Mouse (Mus musculus): ENCODE measurements around the gene Gmds. TPM values are rescaled to one million over a fixed set of nuclear protein-coding genes. Genes with fewer than 3 reads are reported as not detected.

Gmds gene
- polyA plus RNA-seq, 1 experiment: 21.2 TPM

- TF ChIP-seq POLR2A (IDR thresholded peaks at IDR 0.05; ENCODE audit: control insufficient read depth, extremely low read depth, insufficient read depth, low read length, poor library complexity) (no peak), CTCF (IDR thresholded peaks at IDR 0.05; ENCODE audit: borderline replicate concordance, control insufficient read depth, extremely low read depth, insufficient read depth, low read length, poor library complexity) (no peak)
- 91% methylated on average over 5 of the region's 5 CpGs for WGBS
Measured at GRCm38 (mm10) chr13:31911956-31912355, 426.6 kb downstream of the Gmds start.

GRCm38 (mm10) chr13:31911362-31911761 lies 427.2 kb downstream of the Gmds start:
- no peak overlapping the region for H3K4me3 ChIP-seq (ENCODE audit: control insufficient read depth, insufficient read depth, low read length)
- no peaks in the 10 kb centered on the region for H3K36me3 ChIP-seq (ENCODE audit: control insufficient read depth, insufficient read depth, low read length)
- TF ChIP-seq POLR2A (IDR thresholded peaks at IDR 0.05; ENCODE audit: control insufficient read depth, extremely low read depth, insufficient read depth, low read length, poor library complexity) (no peak), CTCF (IDR thresholded peaks at IDR 0.05; ENCODE audit: borderline replicate concordance, control insufficient read depth, extremely low read depth, insufficient read depth, low read length, poor library complexity) (no peak)
- H3K27ac ChIP-seq (ENCODE audit: control insufficient read depth, insufficient read depth, low read length): no peak overlapping the region
- DNase-seq: no peak
- WGBS: 92% methylated on average over 2 of the region's 2 CpGs
- no peaks in the 10 kb centered on the region for H3K27me3 ChIP-seq (ENCODE audit: control insufficient read depth, insufficient read depth, low read length)
- no peaks in the 10 kb centered on the region for H3K4me1 ChIP-seq (replicated peaks; ENCODE audit: control insufficient read depth, insufficient read depth, low read length)

More at GRCm38 (mm10) chr13:31911956-31912355, 426.6 kb downstream of the Gmds start:
- H3K36me3 ChIP-seq (ENCODE audit: control insufficient read depth, insufficient read depth, low read length): no peaks in the 10 kb centered on the region
- no peaks in the 10 kb centered on the region for H3K27me3 ChIP-seq (ENCODE audit: control insufficient read depth, insufficient read depth, low read length)
- no peak overlapping the region for H3K4me3 ChIP-seq (ENCODE audit: control insufficient read depth, insufficient read depth, low read length)
- no peaks in the 10 kb centered on the region for H3K4me1 ChIP-seq (replicated peaks; ENCODE audit: control insufficient read depth, insufficient read depth, low read length)
- no peak for DNase-seq
- no peak overlapping the region for H3K27ac ChIP-seq (ENCODE audit: control insufficient read depth, insufficient read depth, low read length)

- DNase-seq: no peak
- Histone ChIP-seq H3K4me1 (replicated peaks; ENCODE audit: control insufficient read depth, insufficient read depth, low read length) (no peaks in the 10 kb centered on the region), H3K27ac (ENCODE audit: control insufficient read depth, insufficient read depth, low read length) (no peak overlapping the region), H3K36me3 (ENCODE audit: control insufficient read depth, insufficient read depth, low read length) (no peaks in the 10 kb centered on the region), H3K4me3 (ENCODE audit: control insufficient read depth, insufficient read depth, low read length) (no peak overlapping the region), H3K27me3 (ENCODE audit: control insufficient read depth, insufficient read depth, low read length) (no peaks in the 10 kb centered on the region)
- no peak for TF ChIP-seq CTCF (IDR thresholded peaks at IDR 0.05; ENCODE audit: borderline replicate concordance, control insufficient read depth, extremely low read depth, insufficient read depth, low read length, poor library complexity)
- no peak for TF ChIP-seq POLR2A (IDR thresholded peaks at IDR 0.05; ENCODE audit: control insufficient read depth, extremely low read depth, insufficient read depth, low read length, poor library complexity)
- 88% methylated on average over 3 of the region's 3 CpGs for WGBS
Measured at GRCm38 (mm10) chr13:31909031-31909430, 429.5 kb downstream of the Gmds start.

- Histone ChIP-seq H3K27me3 (ENCODE audit: control insufficient read depth, insufficient read depth, low read length) (no peaks in the 10 kb centered on the region), H3K36me3 (ENCODE audit: control insufficient read depth, insufficient read depth, low read length) (no peaks in the 10 kb centered on the region), H3K4me1 (replicated peaks; ENCODE audit: control insufficient read depth, insufficient read depth, low read length) (no peaks in the 10 kb centered on the region), H3K4me3 (ENCODE audit: control insufficient read depth, insufficient read depth, low read length) (no peak overlapping the region), H3K27ac (ENCODE audit: control insufficient read depth, insufficient read depth, low read length) (no peak overlapping the region)
- DNase-seq: no peak
- no peak for TF ChIP-seq POLR2A (IDR thresholded peaks at IDR 0.05; ENCODE audit: control insufficient read depth, extremely low read depth, insufficient read depth, low read length, poor library complexity)
- TF ChIP-seq CTCF (IDR thresholded peaks at IDR 0.05; ENCODE audit: borderline replicate concordance, control insufficient read depth, extremely low read depth, insufficient read depth, low read length, poor library complexity): no peak
- WGBS: 100% methylated on average over 1 of the region's 1 CpGs
Measured at GRCm38 (mm10) chr13:31906514-31906913, 432.0 kb downstream of the Gmds start.

- H3K36me3 ChIP-seq (ENCODE audit: control insufficient read depth, insufficient read depth, low read length): no peaks in the 10 kb centered on the region
- no peak overlapping the region for H3K4me3 ChIP-seq (ENCODE audit: control insufficient read depth, insufficient read depth, low read length)
- 95% methylated on average over 3 of the region's 3 CpGs for WGBS
- no peak for DNase-seq
- H3K27me3 ChIP-seq (ENCODE audit: control insufficient read depth, insufficient read depth, low read length): no peaks in the 10 kb centered on the region
- no peaks in the 10 kb centered on the region for H3K4me1 ChIP-seq (replicated peaks; ENCODE audit: control insufficient read depth, insufficient read depth, low read length)
- no peak overlapping the region for H3K27ac ChIP-seq (ENCODE audit: control insufficient read depth, insufficient read depth, low read length)
- TF ChIP-seq CTCF (IDR thresholded peaks at IDR 0.05; ENCODE audit: borderline replicate concordance, control insufficient read depth, extremely low read depth, insufficient read depth, low read length, poor library complexity): no peak
- TF ChIP-seq POLR2A (IDR thresholded peaks at IDR 0.05; ENCODE audit: control insufficient read depth, extremely low read depth, insufficient read depth, low read length, poor library complexity): no peak
Measured at GRCm38 (mm10) chr13:31900191-31900590, 438.3 kb downstream of the Gmds start.

- H3K4me1 ChIP-seq (replicated peaks; ENCODE audit: control insufficient read depth, insufficient read depth, low read length): no peaks in the 10 kb centered on the region
- H3K27ac ChIP-seq (ENCODE audit: control insufficient read depth, insufficient read depth, low read length): no peak overlapping the region
- no peak for DNase-seq
- no peaks in the 10 kb centered on the region for H3K27me3 ChIP-seq (ENCODE audit: control insufficient read depth, insufficient read depth, low read length)
- no peak overlapping the region for H3K4me3 ChIP-seq (ENCODE audit: control insufficient read depth, insufficient read depth, low read length)
- WGBS: 95% methylated on average over 5 of the region's 5 CpGs
- H3K36me3 ChIP-seq (ENCODE audit: control insufficient read depth, insufficient read depth, low read length): no peaks in the 10 kb centered on the region
- TF ChIP-seq CTCF (IDR thresholded peaks at IDR 0.05; ENCODE audit: borderline replicate concordance, control insufficient read depth, extremely low read depth, insufficient read depth, low read length, poor library complexity) (no peak), POLR2A (IDR thresholded peaks at IDR 0.05; ENCODE audit: control insufficient read depth, extremely low read depth, insufficient read depth, low read length, poor library complexity) (no peak)
Measured at GRCm38 (mm10) chr13:31899392-31899791, 439.1 kb downstream of the Gmds start.

- Histone ChIP-seq H3K36me3 (ENCODE audit: control insufficient read depth, insufficient read depth, low read length) (no peaks in the 10 kb centered on the region), H3K4me3 (ENCODE audit: control insufficient read depth, insufficient read depth, low read length) (no peak overlapping the region), H3K4me1 (replicated peaks; ENCODE audit: control insufficient read depth, insufficient read depth, low read length) (no peaks in the 10 kb centered on the region), H3K27ac (ENCODE audit: control insufficient read depth, insufficient read depth, low read length) (no peak overlapping the region), H3K27me3 (ENCODE audit: control insufficient read depth, insufficient read depth, low read length) (no peaks in the 10 kb centered on the region)
- TF ChIP-seq CTCF (IDR thresholded peaks at IDR 0.05; ENCODE audit: borderline replicate concordance, control insufficient read depth, extremely low read depth, insufficient read depth, low read length, poor library complexity) (no peak), POLR2A (IDR thresholded peaks at IDR 0.05; ENCODE audit: control insufficient read depth, extremely low read depth, insufficient read depth, low read length, poor library complexity) (no peak)
- DNase-seq: no peak
- 97% methylated on average over 4 of the region's 4 CpGs for WGBS
Measured at GRCm38 (mm10) chr13:31897493-31897892, 441.0 kb downstream of the Gmds start.

Data from thymus, adult 2 months (tissue).